Mouse (Mus musculus) urinary bladder, postnatal 36 days (tissue): ENCODE data around the gene Ell2.
A peak's percentile ranks its signal among the peaks of the same experiment; 100 is the strongest.
"Not testable (repeated sequence)": the region's sequence is repeated elsewhere in the genome, so short reads cannot be mapped to it uniquely, and the experiment has no call there.

Experiments used
- DNase-seq, 2 experiments: peaks; one replicate each; pipeline ENCODE4 v3.0.0; 2022; ENCODE audit warnings: low spot score in 2 of 2, mixed read lengths in 1 of 2

Ell2 gene

GRCm38 (mm10) chr13:75706457-75706856 lies at the start of gene Ell2:
TSS of gene Ell2 (plus strand) at chr13:75706757.
- no peak for DNase-seq

- DNase-seq = no peak
Measured at GRCm38 (mm10) chr13:75685438-75685837, 21.1 kb upstream of the Ell2 start.

GRCm38 (mm10) chr13:75686995-75687394 lies 19.6 kb upstream of the Ell2 start:
- no peak for DNase-seq

- DNase-seq = no peak
Measured at GRCm38 (mm10) chr13:75691625-75692024, 14.9 kb upstream of the Ell2 start.

GRCm38 (mm10) chr13:75693081-75693480 lies 13.5 kb upstream of the Ell2 start:
- DNase-seq = no peak

GRCm38 (mm10) chr13:75702814-75703213 lies 3.7 kb upstream of the Ell2 start:
- no peak for DNase-seq

- DNase-seq = peak; percentile 73 to 90
Measured at GRCm38 (mm10) chr13:75706882-75707816, 592 bp downstream of the Ell2 start.

- peak; percentile 21 to 22 for DNase-seq
Measured at GRCm38 (mm10) chr13:75707821-75708636, 1.5 kb downstream of the Ell2 start.

GRCm38 (mm10) chr13:75708637-75709002 lies 2.1 kb downstream of the Ell2 start:
- DNase-seq = no peak

GRCm38 (mm10) chr13:75709026-75709778 lies 2.6 kb downstream of the Ell2 start:
- no peak for DNase-seq

- no peak for DNase-seq
Measured at GRCm38 (mm10) chr13:75710152-75710551, 3.6 kb downstream of the Ell2 start.

- DNase-seq = not testable (repeated sequence)
Measured at GRCm38 (mm10) chr13:75711517-75711916, 5.0 kb downstream of the Ell2 start.

- DNase-seq = not testable (repeated sequence)
Measured at GRCm38 (mm10) chr13:75712544-75712943, 6.0 kb downstream of the Ell2 start.

GRCm38 (mm10) chr13:75714407-75714806 lies 7.8 kb downstream of the Ell2 start:
- no peak for DNase-seq

GRCm38 (mm10) chr13:75717638-75718302 lies 11.2 kb downstream of the Ell2 start:
- DNase-seq = no peak

GRCm38 (mm10) chr13:75718376-75718775 lies 11.8 kb downstream of the Ell2 start:
- no peak for DNase-seq

- DNase-seq = no peak
Measured at GRCm38 (mm10) chr13:75719645-75720044, 13.1 kb downstream of the Ell2 start.

GRCm38 (mm10) chr13:75726569-75727373 lies 20.2 kb downstream of the Ell2 start:
- no peak for DNase-seq

GRCm38 (mm10) chr13:75727932-75728331 lies 21.4 kb downstream of the Ell2 start:
- DNase-seq = no peak

GRCm38 (mm10) chr13:75729834-75730233 lies 23.3 kb downstream of the Ell2 start:
- DNase-seq = no peak
